Mouse (Mus musculus): ENCODE data around the gene Ston1. TPM values are rescaled to one million over a fixed set of nuclear protein-coding genes. Genes with fewer than 3 reads are reported as not detected.
A peak's percentile ranks its signal among the peaks of the same experiment; 100 is the strongest.

Gene Ston1
- polyA plus RNA-seq, 1 experiment from 2014 or later, result 5.0 TPM

GRCm38 (mm10) chr17:88613172-88613571 is 15.7 kb downstream of the Ston1 start:
- Histone ChIP-seq H3K9ac (no peak overlapping the region), H3K4me3 (no peak overlapping the region), H3K27me3 (no peaks in the 10 kb centered on the region), H3K9me3 (replicated peaks) (no peaks in the 10 kb centered on the region), H3K4me2 (no peak overlapping the region), H3K27ac (no peak overlapping the region), H3K36me3 (no peaks in the 10 kb centered on the region), H3K4me1 (replicated peaks) (peaks cover 24% of the 10 kb centered on the region)
- 77% methylated on average over 6 of the region's 6 CpGs for WGBS
- ATAC-seq (replicated peaks; ENCODE audit: insufficient number of reproducible peaks, insufficient read depth, low FRiP score, low read depth), result no peak; the same call in 1 of the 2 replicates

- 89% methylated on average over 3 of the region's 3 CpGs for WGBS
- Histone ChIP-seq H3K9ac (no peak overlapping the region), H3K27me3 (no peaks in the 10 kb centered on the region), H3K4me2 (no peak overlapping the region), H3K27ac (0 out of 2 replicates have a peak overlapping the region, but pooled peaks have one; percentile 27), H3K4me1 (replicated peaks) (peaks cover 24% of the 10 kb centered on the region), H3K4me3 (no peak overlapping the region), H3K9me3 (replicated peaks) (no peaks in the 10 kb centered on the region), H3K36me3 (no peaks in the 10 kb centered on the region)
- ATAC-seq (replicated peaks; ENCODE audit: insufficient number of reproducible peaks, insufficient read depth, low FRiP score, low read depth), result no peak
Observed at GRCm38 (mm10) chr17:88613721-88614120, 16.2 kb downstream of the Ston1 start.

GRCm38 (mm10) chr17:88614234-88614633 is 16.8 kb downstream of the Ston1 start:
- Histone ChIP-seq H3K27me3 (no peaks in the 10 kb centered on the region), H3K9ac (no peak overlapping the region), H3K4me3 (no peak overlapping the region), H3K4me1 (replicated peaks) (peaks cover 24% of the 10 kb centered on the region), H3K9me3 (replicated peaks) (no peaks in the 10 kb centered on the region), H3K27ac (peak overlapping the region; percentile 62), H3K4me2 (no peak overlapping the region), H3K36me3 (no peaks in the 10 kb centered on the region)
- ATAC-seq (replicated peaks; ENCODE audit: insufficient number of reproducible peaks, insufficient read depth, low FRiP score, low read depth), result peak; percentile 68
- 38% methylated on average over 3 of the region's 3 CpGs for WGBS

- 93% methylated on average over 1 of the region's 1 CpGs for WGBS
- no peak overlapping the region for H3K27ac ChIP-seq
Observed at GRCm38 (mm10) chr17:88614733-88615132, 17.2 kb downstream of the Ston1 start.

GRCm38 (mm10) chr17:88615492-88616155 is 18.1 kb downstream of the Ston1 start:
- peak; percentile 31; the same call in 1 of the 2 replicates for ATAC-seq (replicated peaks; ENCODE audit: insufficient number of reproducible peaks, insufficient read depth, low FRiP score, low read depth)
- no peak overlapping the region for H3K4me2 ChIP-seq
- WGBS, result 86% methylated on average over 1 of the region's 1 CpGs

More at GRCm38 (mm10) chr17:88614733-88615132, 17.2 kb downstream of the Ston1 start:
- H3K9me3 ChIP-seq (replicated peaks), result no peaks in the 10 kb centered on the region
- H3K4me1 ChIP-seq (replicated peaks), result peaks cover 24% of the 10 kb centered on the region
- ATAC-seq (replicated peaks; ENCODE audit: insufficient number of reproducible peaks, insufficient read depth, low FRiP score, low read depth), result no peak
- no peaks in the 10 kb centered on the region for H3K27me3 ChIP-seq
- H3K9ac ChIP-seq, result no peak overlapping the region
- H3K4me3 ChIP-seq, result no peak overlapping the region
- no peak overlapping the region for H3K4me2 ChIP-seq
- H3K36me3 ChIP-seq, result no peaks in the 10 kb centered on the region

GRCm38 (mm10) chr17:88620935-88621334 is 23.5 kb downstream of the Ston1 start:
- H3K36me3 ChIP-seq, result 0 out of 2 replicates have a peak, but pooled peaks cover 4% of the 10 kb centered on the region
- H3K9ac ChIP-seq, result no peak overlapping the region
- no peak overlapping the region for H3K4me2 ChIP-seq
- H3K27ac ChIP-seq, result no peak overlapping the region
- H3K9me3 ChIP-seq (replicated peaks), result no peaks in the 10 kb centered on the region
- no peaks in the 10 kb centered on the region for H3K27me3 ChIP-seq
- no peak for ATAC-seq (replicated peaks; ENCODE audit: insufficient number of reproducible peaks, insufficient read depth, low FRiP score, low read depth)
- WGBS, result 68% methylated on average over 4 of the region's 4 CpGs
- peaks cover 9% of the 10 kb centered on the region for H3K4me1 ChIP-seq (replicated peaks)
- no peak overlapping the region for H3K4me3 ChIP-seq

More at GRCm38 (mm10) chr17:88615492-88616155, 18.1 kb downstream of the Ston1 start:
- no peaks in the 10 kb centered on the region for H3K9me3 ChIP-seq (replicated peaks)
- H3K36me3 ChIP-seq, result no peaks in the 10 kb centered on the region
- H3K27ac ChIP-seq, result no peak overlapping the region
- no peaks in the 10 kb centered on the region for H3K27me3 ChIP-seq
- H3K4me3 ChIP-seq, result no peak overlapping the region
- H3K9ac ChIP-seq, result no peak overlapping the region
- H3K4me1 ChIP-seq (replicated peaks), result peaks cover 24% of the 10 kb centered on the region

GRCm38 (mm10) chr17:88621374-88621773 is 23.9 kb downstream of the Ston1 start:
- no peaks in the 10 kb centered on the region for H3K9me3 ChIP-seq (replicated peaks)
- H3K4me1 ChIP-seq (replicated peaks), result peaks cover 13% of the 10 kb centered on the region
- H3K27me3 ChIP-seq, result no peaks in the 10 kb centered on the region
- H3K36me3 ChIP-seq, result 0 out of 2 replicates have a peak, but pooled peaks cover 4% of the 10 kb centered on the region
- H3K4me2 ChIP-seq, result no peak overlapping the region
- no peak overlapping the region for H3K27ac ChIP-seq
- WGBS, result 82% methylated on average over 3 of the region's 3 CpGs
- no peak overlapping the region for H3K4me3 ChIP-seq
- no peak for ATAC-seq (replicated peaks; ENCODE audit: insufficient number of reproducible peaks, insufficient read depth, low FRiP score, low read depth)
- no peak overlapping the region for H3K9ac ChIP-seq

GRCm38 (mm10) chr17:88622711-88623110 is 25.2 kb downstream of the Ston1 start:
- WGBS, result 88% methylated on average over 1 of the region's 1 CpGs

GRCm38 (mm10) chr17:88624386-88624785 is 26.9 kb downstream of the Ston1 start:
- H3K36me3 ChIP-seq, result 0 out of 2 replicates have a peak, but pooled peaks cover 4% of the 10 kb centered on the region
- no peak for ATAC-seq (replicated peaks; ENCODE audit: insufficient number of reproducible peaks, insufficient read depth, low FRiP score, low read depth)

More at GRCm38 (mm10) chr17:88622711-88623110, 25.2 kb downstream of the Ston1 start:
- no peaks in the 10 kb centered on the region for H3K9me3 ChIP-seq (replicated peaks)
- no peaks in the 10 kb centered on the region for H3K27me3 ChIP-seq
- 0 out of 2 replicates have a peak, but pooled peaks cover 4% of the 10 kb centered on the region for H3K36me3 ChIP-seq
- ATAC-seq (replicated peaks; ENCODE audit: insufficient number of reproducible peaks, insufficient read depth, low FRiP score, low read depth), result no peak
- peaks cover 26% of the 10 kb centered on the region for H3K4me1 ChIP-seq (replicated peaks)
- H3K4me2 ChIP-seq, result no peak overlapping the region
- no peak overlapping the region for H3K9ac ChIP-seq
- no peak overlapping the region for H3K4me3 ChIP-seq
- no peak overlapping the region for H3K27ac ChIP-seq

GRCm38 (mm10) chr17:88625350-88625749 is 27.9 kb downstream of the Ston1 start:
- H3K4me2 ChIP-seq, result no peak overlapping the region
- 0 out of 2 replicates have a peak, but pooled peaks cover 4% of the 10 kb centered on the region for H3K36me3 ChIP-seq
- H3K4me1 ChIP-seq (replicated peaks), result peaks cover 51% of the 10 kb centered on the region
- no peaks in the 10 kb centered on the region for H3K9me3 ChIP-seq (replicated peaks)
- no peak overlapping the region for H3K4me3 ChIP-seq
- no peak overlapping the region for H3K9ac ChIP-seq
- peak overlapping the region; percentile 93 for H3K27ac ChIP-seq
- ATAC-seq (replicated peaks; ENCODE audit: insufficient number of reproducible peaks, insufficient read depth, low FRiP score, low read depth), result no peak
- WGBS, result 78% methylated on average over 13 of the region's 13 CpGs
- H3K27me3 ChIP-seq, result no peaks in the 10 kb centered on the region

More at GRCm38 (mm10) chr17:88624386-88624785, 26.9 kb downstream of the Ston1 start:
- no peak overlapping the region for H3K4me3 ChIP-seq
- H3K4me1 ChIP-seq (replicated peaks), result peaks cover 42% of the 10 kb centered on the region
- H3K27ac ChIP-seq, result no peak overlapping the region
- 83% methylated on average over 4 of the region's 4 CpGs for WGBS
- no peaks in the 10 kb centered on the region for H3K9me3 ChIP-seq (replicated peaks)
- H3K9ac ChIP-seq, result no peak overlapping the region
- no peak overlapping the region for H3K4me2 ChIP-seq
- H3K27me3 ChIP-seq, result no peaks in the 10 kb centered on the region

- Histone ChIP-seq H3K4me3 (no peak overlapping the region), H3K9ac (no peak overlapping the region)
Observed at GRCm38 (mm10) chr17:88625931-88626330, 28.4 kb downstream of the Ston1 start.

More at GRCm38 (mm10) chr17:88625931-88626330, 28.4 kb downstream of the Ston1 start:
- Histone ChIP-seq H3K27me3 (no peaks in the 10 kb centered on the region), H3K4me2 (peak overlapping the region; percentile 54), H3K36me3 (0 out of 2 replicates have a peak, but pooled peaks cover 4% of the 10 kb centered on the region), H3K4me1 (replicated peaks) (peaks cover 57% of the 10 kb centered on the region), H3K27ac (peak overlapping the region; percentile 93), H3K9me3 (replicated peaks) (no peaks in the 10 kb centered on the region)
- 42% methylated on average over 7 of the region's 7 CpGs for WGBS
- ATAC-seq (replicated peaks; ENCODE audit: insufficient number of reproducible peaks, insufficient read depth, low FRiP score, low read depth), result no peak
